Mouse (Mus musculus): Measurements from ENCODE around the gene Bmp5.
A peak's percentile ranks its signal among the peaks of the same experiment; 100 is the strongest.

Bmp5 gene

GRCm38 (mm10) chr9:75846010-75846409 is 70.8 kb downstream of the Bmp5 start:
- peak; percentile 33 for DNase-seq

GRCm38 (mm10) chr9:75850670-75851228 is 75.6 kb downstream of the Bmp5 start:
- DNase-seq, result no peak

GRCm38 (mm10) chr9:75858161-75858560 is 83.0 kb downstream of the Bmp5 start:
- no peak for DNase-seq

- DNase-seq, result no peak
Observed at GRCm38 (mm10) chr9:75858939-75859338, 83.8 kb downstream of the Bmp5 start.

GRCm38 (mm10) chr9:75870332-75871177 is 95.4 kb downstream of the Bmp5 start:
- no peak for DNase-seq

GRCm38 (mm10) chr9:75876333-75876732 is 101.2 kb downstream of the Bmp5 start:
- DNase-seq, result no peak

- no peak for DNase-seq
Observed at GRCm38 (mm10) chr9:75883481-75884190, 108.5 kb downstream of the Bmp5 start.

GRCm38 (mm10) chr9:75886801-75887544 is 111.8 kb downstream of the Bmp5 start:
- no peak for DNase-seq

GRCm38 (mm10) chr9:75896918-75897317 is 121.8 kb downstream of the Bmp5 start:
- no peak for DNase-seq

- no peak for DNase-seq
Observed at GRCm38 (mm10) chr9:75898022-75898421, 122.9 kb downstream of the Bmp5 start.

- no peak for DNase-seq
Observed at GRCm38 (mm10) chr9:75901219-75901618, 126.1 kb downstream of the Bmp5 start.

GRCm38 (mm10) chr9:75905497-75905896 is 130.3 kb downstream of the Bmp5 start:
- DNase-seq, result peak; percentile 24

GRCm38 (mm10) chr9:75910112-75910799 is 135.1 kb downstream of the Bmp5 start:
- peak; percentile 79 for DNase-seq

- DNase-seq, result no peak
Observed at GRCm38 (mm10) chr9:75911542-75911941, 136.4 kb downstream of the Bmp5 start.

GRCm38 (mm10) chr9:75916027-75916426 is 140.9 kb downstream of the Bmp5 start:
- no peak for DNase-seq

- peak; percentile 67 for DNase-seq
Observed at GRCm38 (mm10) chr9:75927196-75927880, 152.2 kb downstream of the Bmp5 start.

GRCm38 (mm10) chr9:75928068-75928467 is 152.9 kb downstream of the Bmp5 start:
- no peak for DNase-seq

- DNase-seq, result no peak
Observed at GRCm38 (mm10) chr9:75944663-75945062, 169.5 kb downstream of the Bmp5 start.

All from kidney, postnatal 10 days (tissue).